ENCODE assay signal across 9 mouse cellular contexts in the genomic region with DNA sequence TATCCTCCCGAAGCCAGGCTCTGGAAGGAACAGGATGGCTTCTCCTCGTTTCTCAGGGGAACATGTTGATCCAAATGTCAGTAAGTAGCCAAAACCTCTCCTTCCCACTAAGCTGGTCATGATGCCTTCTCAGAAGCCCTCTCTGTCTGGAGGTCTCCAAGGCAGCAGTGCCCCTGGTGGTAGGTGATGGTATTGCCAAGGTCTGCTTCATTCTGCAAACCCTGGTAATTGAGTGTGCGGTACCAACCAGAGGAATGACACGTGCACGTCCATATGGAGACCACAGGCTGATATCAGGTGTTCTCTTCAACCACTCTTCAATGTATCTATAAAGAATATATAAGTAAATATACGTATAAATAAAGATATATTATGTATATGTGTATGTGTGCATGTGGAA. TPM values are rescaled to one million over a fixed set of nuclear protein-coding genes. Genes with fewer than 3 reads are reported as not detected.
DNase-seq lines count a peak whose midpoint lies in the region; TF ChIP-seq lines count a peak whose summit lies in the region.
"Had no signal": no experiment of that assay in that cellular context is flagged by ENCODE, and none has a peak within 500 bp of the region (broad histone marks: within the 10 kb centered on the region; RNA-seq: fewer than 3 reads in every experiment).

No protein-coding gene starts in this region.

- intact Hi-C loops in gastrocnemius, adult 2 months (cut with DNase I), result no loop called here

- no peak overlapping the region for H3K4me3 ChIP-seq in gastrocnemius, adult 2 months
- H3K4me3 ChIP-seq: liver, embryonic 15.5 days had no signal

- H3K27ac ChIP-seq in gastrocnemius, adult 2 months, result no peak overlapping the region
- H3K27ac ChIP-seq: liver, embryonic 15.5 days had no signal

- DNase-seq in gastrocnemius, adult 2 months, result peak; percentile 59
- no peak for DNase-seq in gastrocnemius, adult 8-10 months (ENCODE audit: low spot score in 2 of 2)
- DNase-seq in CD4-positive, CD25-positive, alpha-beta regulatory T cell, adult 2 months (ENCODE audit: low read depth, low spot score), result peak; percentile 86
- peak; percentile 80 for DNase-seq in brain, adult 2 months (ENCODE audit: low read depth, low spot score)
- peak; percentile 7 for DNase-seq in fibroblast of lung, adult 2 months (ENCODE audit: low read depth)
- DNase-seq in kidney, postnatal 36 days, result peak; percentile 30 to 82
- DNase-seq in lung, postnatal 14 days, result peak; percentile 69
- peak; percentile 42 to 81 for DNase-seq in spleen, postnatal 10 days (ENCODE audit: low spot score in 2 of 2)

- TF ChIP-seq CTCF in gastrocnemius, adult 2 months (IDR thresholded peaks at IDR 0.05), result peak; percentile 76

RNA-seq across cellular contexts. Expression of gene Mettl22, which starts 11.5 kb away (rescaled TPM):
- 10 to 100 TPM; 89.1 to 89.4 TPM for total RNA-seq in gastrocnemius, adult 2 months (2021)
- 10 to 100 TPM; 76.5 to 91.7 (median 85.3) TPM for total RNA-seq in gastrocnemius, adult 8-10 months (2022)

RNA-seq across cellular contexts. Expression of gene Tmem114, which starts 34.2 kb away (rescaled TPM):
- not detected for total RNA-seq in gastrocnemius, adult 2 months (2021)
- total RNA-seq in gastrocnemius, adult 8-10 months (2022), result not detected

RNA-seq across cellular contexts. Expression of gene Abat, which starts 54.1 kb away (rescaled TPM):
- 1 to 10 TPM; 2.3 to 3.7 TPM for total RNA-seq in gastrocnemius, adult 2 months (2021)
- 1 to 10 TPM in 3 of 4 experiments, under 1 TPM in 1; 0.94 to 1.8 (median 1.5) TPM for total RNA-seq in gastrocnemius, adult 8-10 months (2022)

Comparison
In these comparisons a context has a peak if more than half of its experiments do, and no peak if none do; other contexts are left out.
1. DNase-seq: peak in gastrocnemius, adult 2 months (single experiment), CD4-positive, CD25-positive, alpha-beta regulatory T cell, adult 2 months (single experiment), brain, adult 2 months (single experiment), fibroblast of lung, adult 2 months (single experiment), kidney, postnatal 36 days (2 of 2), lung, postnatal 14 days (single experiment) and spleen, postnatal 10 days (2 of 2); none in gastrocnemius, adult 8-10 months (0 of 2).